Mouse (Mus musculus) forebrain, embryonic 12.5 days (tissue): ENCODE data around the gene Ptges2. TPM values are rescaled to one million over a fixed set of nuclear protein-coding genes. Genes with fewer than 3 reads are reported as not detected.

Source experiments
- ATAC-seq: fragments of 200-750 bp; cut with Nextera tagmentation; 2 replicates; pipeline ENCODE4 v1.8.0; 2017; ENCODE audit warnings: moderate TSS enrichment; ENCODE audit not compliant: low FRiP score
- H3K27ac ChIP-seq: fragments of 300-500 bp; sonication (generic); 2 replicates; pipeline ENCODE4 v1.5.1; 2016; ENCODE audit warnings: mild to moderate bottlenecking
- H3K27me3 ChIP-seq: fragments of 300-500 bp; sonication (generic); 2 replicates; pipeline ENCODE4 v1.6.1; 2016; ENCODE audit warnings: mild to moderate bottlenecking
- H3K36me3 ChIP-seq: fragments of 300-500 bp; sonication (generic); replicated peaks from 2 replicates; pipeline ENCODE4 v1.6.1; 2016; ENCODE audit warnings: mild to moderate bottlenecking
- H3K4me1 ChIP-seq: fragments of 300-500 bp; sonication (generic); 2 replicates; pipeline ENCODE4 v1.6.1; 2016
- H3K4me2 ChIP-seq: fragments of 300-500 bp; sonication (generic); 2 replicates; pipeline ENCODE4 v1.6.1; 2016; ENCODE audit warnings: mild to moderate bottlenecking, moderate library complexity
- H3K4me3 ChIP-seq: fragments of 300-500 bp; sonication (generic); replicated peaks from 2 replicates; pipeline ENCODE4 v1.5.1; 2016; ENCODE audit warnings: mild to moderate bottlenecking
- H3K9ac ChIP-seq: fragments of 300-500 bp; sonication (generic); 2 replicates; pipeline ENCODE4 v1.6.1; 2016; ENCODE audit warnings: mild to moderate bottlenecking
- H3K9me3 ChIP-seq: fragments of 300-500 bp; sonication (generic); 2 replicates; pipeline ENCODE4 v1.6.1; 2016
- WGBS: fragments of 180-500 bp; shearing (Covaris S2); methylation state at CpG from one replicate; pipeline ENCODE4 v1.1.7; 2016; 5-methylcytosine and 5-hydroxymethylcytosine counted together
- polyA plus RNA-seq: library from polyadenylated mRNA; unstranded; fragments of >200 nt; fragmentation: Nextera tagmentation; extraction: Ambion mirVana; gene quantifications from 2 replicates; pipeline ENCODE4 v1.2.1, GENCODE M21; 2016

Gene Ptges2
- polyA plus RNA-seq, 1 experiment from 2014 or later = 29.9 TPM

- H3K27ac ChIP-seq = no peak overlapping the region
- H3K4me2 ChIP-seq = no peak overlapping the region
- no peaks in the 10 kb centered on the region for H3K27me3 ChIP-seq
- peaks cover 31% of the 10 kb centered on the region for H3K4me1 ChIP-seq
- ATAC-seq = no peak
- no peak overlapping the region for H3K4me3 ChIP-seq
- WGBS = 82% methylated on average over 6 of the region's 6 CpGs
- H3K9ac ChIP-seq = no peak overlapping the region
- no peaks in the 10 kb centered on the region for H3K9me3 ChIP-seq
- H3K36me3 ChIP-seq = peaks cover 57% of the 10 kb centered on the region
Measured at GRCm38 (mm10) chr2:32420647-32421046, 25.0 kb downstream of the Ptges2 start.

DNA sequence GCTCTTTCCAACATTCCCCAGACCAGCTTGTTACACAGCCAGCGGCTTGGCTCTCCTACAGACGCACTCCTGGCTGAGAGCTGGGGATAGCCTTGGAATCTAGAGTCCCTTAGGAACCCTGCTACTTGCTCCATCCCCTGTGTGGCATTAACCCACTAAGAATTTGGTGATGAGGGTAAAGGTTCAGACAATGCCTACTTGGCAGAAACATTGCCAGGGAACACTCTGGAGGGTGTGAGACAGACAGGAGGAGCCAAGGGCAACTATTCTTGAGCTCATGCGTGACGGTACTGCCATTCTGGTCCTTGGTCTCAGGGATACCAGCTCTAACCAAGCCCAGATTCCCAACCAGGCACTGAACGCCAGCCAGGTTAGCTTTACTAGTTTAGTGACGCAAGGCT, 26.2 kb downstream of the Ptges2 start:
- H3K27me3 ChIP-seq = no peaks in the 10 kb centered on the region
- 95% methylated on average over 6 of the region's 6 CpGs for WGBS
- H3K4me1 ChIP-seq = peaks cover 31% of the 10 kb centered on the region
- no peak overlapping the region for H3K27ac ChIP-seq
- no peak for ATAC-seq
- no peaks in the 10 kb centered on the region for H3K9me3 ChIP-seq
- no peak overlapping the region for H3K9ac ChIP-seq
- H3K4me3 ChIP-seq = no peak overlapping the region
- H3K36me3 ChIP-seq = peaks cover 45% of the 10 kb centered on the region
- H3K4me2 ChIP-seq = no peak overlapping the region

DNA sequence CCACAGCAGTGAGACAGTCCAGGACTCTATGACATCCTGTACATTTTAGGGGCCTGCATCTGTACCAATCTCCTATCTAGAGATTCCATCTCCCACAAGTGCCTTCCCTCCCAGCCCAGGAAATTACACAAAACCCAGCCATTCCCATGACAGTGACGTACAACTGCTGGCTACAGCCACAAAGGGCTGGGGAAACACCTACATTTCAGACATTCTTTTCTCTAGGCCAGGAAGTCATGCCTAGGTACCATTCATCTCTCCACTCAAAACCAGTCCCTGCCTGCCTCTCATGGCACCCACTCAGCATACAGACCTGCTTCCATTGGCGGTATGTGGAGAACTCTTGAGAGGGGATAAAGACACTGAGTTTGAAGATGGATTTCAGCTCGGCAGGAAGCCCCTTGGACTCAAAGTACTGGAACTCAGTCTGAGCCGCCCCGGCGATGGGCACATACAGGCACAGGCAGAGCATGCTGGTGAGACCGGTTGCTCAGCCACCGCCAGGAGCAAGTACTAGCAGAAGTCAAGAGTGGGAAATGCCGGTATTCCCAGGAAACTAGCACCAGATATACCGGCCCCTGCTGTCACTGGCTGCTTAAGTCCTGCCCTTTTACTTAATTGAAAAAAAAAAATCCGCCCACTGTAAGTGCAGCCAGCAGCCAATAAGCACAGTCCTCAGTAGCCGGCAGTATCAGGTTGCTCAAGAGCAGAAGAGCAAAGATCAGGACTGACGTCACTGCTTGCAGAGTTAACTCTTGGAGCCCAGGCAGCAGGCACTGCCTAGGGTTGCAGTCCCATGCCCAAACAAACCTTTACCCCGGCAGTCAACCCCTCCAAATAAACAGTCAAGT, 28.0 kb downstream of the Ptges2 start:
- Histone ChIP-seq H3K36me3 (peaks cover 26% of the 10 kb centered on the region), H3K4me2 (peak overlapping the region; percentile 73), H3K9me3 (no peaks in the 10 kb centered on the region), H3K27ac (peak overlapping the region; percentile 84), H3K27me3 (no peaks in the 10 kb centered on the region), H3K9ac (peak overlapping the region; percentile 47; the same call in 1 of the 2 replicates), H3K4me1 (peaks cover 45% of the 10 kb centered on the region), H3K4me3 (peak overlapping the region; percentile 37)
- WGBS = under 1% methylated on average over 14 of the region's 14 CpGs
- ATAC-seq = peak; percentile 90

DNA sequence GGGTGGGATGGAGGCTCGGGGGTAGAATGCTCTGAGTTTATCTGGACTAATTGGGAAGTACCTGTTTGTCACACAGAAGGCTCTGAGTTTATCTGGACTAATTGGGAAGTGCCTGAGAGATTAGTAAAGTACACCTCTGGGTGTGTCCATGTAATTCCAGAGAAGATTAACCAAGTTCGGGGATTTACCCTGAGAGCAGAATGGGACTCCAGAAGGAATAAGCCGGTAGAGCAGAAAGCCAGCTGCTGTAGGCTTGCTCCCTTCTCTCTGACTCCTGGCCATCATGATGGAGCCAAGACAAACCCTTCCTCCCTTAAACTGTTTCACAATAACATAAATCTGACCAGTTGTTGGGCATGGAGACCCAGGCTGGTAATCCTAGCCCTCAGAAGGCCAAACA, 29.1 kb downstream of the Ptges2 start:
- no peak overlapping the region for H3K4me2 ChIP-seq
- H3K36me3 ChIP-seq = peaks cover 15% of the 10 kb centered on the region
- H3K9ac ChIP-seq = no peak overlapping the region
- WGBS = 15% methylated on average over 3 of the region's 3 CpGs
- ATAC-seq = no peak
- H3K4me1 ChIP-seq = peaks cover 56% of the 10 kb centered on the region
- H3K4me3 ChIP-seq = no peak overlapping the region
- no peaks in the 10 kb centered on the region for H3K27me3 ChIP-seq
- H3K27ac ChIP-seq = peak overlapping the region; percentile 84
- no peaks in the 10 kb centered on the region for H3K9me3 ChIP-seq

DNA sequence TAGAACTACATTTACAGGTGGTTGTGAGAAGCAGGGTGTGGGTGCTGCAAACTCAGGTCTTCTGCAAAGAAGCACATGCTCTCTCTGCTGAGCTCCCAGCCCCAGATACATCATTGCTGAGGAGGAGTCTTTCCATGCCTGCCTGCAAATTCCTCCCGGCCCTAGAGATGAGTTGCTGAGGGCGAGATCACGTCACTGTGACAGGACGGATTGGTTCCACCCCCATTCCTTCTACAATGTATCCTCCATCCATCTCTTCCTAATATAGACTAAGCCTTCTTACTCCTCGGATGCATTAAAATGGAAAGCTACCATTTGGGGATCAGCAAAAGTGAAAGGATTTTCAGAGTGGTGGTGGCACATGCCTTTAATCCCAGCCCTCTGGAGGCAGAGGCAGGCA, 29.9 kb downstream of the Ptges2 start:
- H3K27me3 ChIP-seq = no peaks in the 10 kb centered on the region
- H3K27ac ChIP-seq = peak overlapping the region; percentile 84; the same call in 1 of the 2 replicates
- no peak overlapping the region for H3K4me3 ChIP-seq
- no peak for ATAC-seq
- no peak overlapping the region for H3K4me2 ChIP-seq
- WGBS = 90% methylated on average over 5 of the region's 5 CpGs
- no peak overlapping the region for H3K9ac ChIP-seq
- no peaks in the 10 kb centered on the region for H3K9me3 ChIP-seq
- H3K36me3 ChIP-seq = peaks cover 7% of the 10 kb centered on the region
- peaks cover 63% of the 10 kb centered on the region for H3K4me1 ChIP-seq

DNA sequence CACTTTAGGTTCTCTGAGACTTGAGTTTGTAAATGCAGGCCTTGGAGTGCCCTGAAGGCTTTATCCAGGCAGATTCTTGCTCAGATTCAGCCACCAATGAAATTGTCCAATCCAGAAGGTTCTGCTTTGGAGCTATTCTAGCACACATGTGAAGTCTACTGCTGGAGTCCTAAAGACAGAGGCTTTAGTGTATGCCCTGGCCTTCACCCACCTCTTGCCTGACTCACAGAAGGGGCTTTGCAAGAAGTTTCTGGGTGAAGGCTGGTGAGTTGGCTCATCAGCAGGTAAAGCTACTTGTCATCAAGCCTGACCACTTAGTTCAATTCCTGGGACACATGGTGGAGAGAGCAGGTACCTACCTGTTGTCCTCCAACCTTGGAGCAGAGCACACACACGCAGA, 30.4 kb downstream of the Ptges2 start:
- Histone ChIP-seq H3K4me1 (peaks cover 67% of the 10 kb centered on the region), H3K9ac (no peak overlapping the region), H3K27me3 (no peaks in the 10 kb centered on the region), H3K4me3 (no peak overlapping the region), H3K4me2 (no peak overlapping the region), H3K9me3 (no peaks in the 10 kb centered on the region), H3K36me3 (peaks cover 2% of the 10 kb centered on the region; the same call in 1 of the 2 replicates), H3K27ac (no peak overlapping the region)
- no peak for ATAC-seq
- 100% methylated on average over 1 of the region's 1 CpGs for WGBS

DNA sequence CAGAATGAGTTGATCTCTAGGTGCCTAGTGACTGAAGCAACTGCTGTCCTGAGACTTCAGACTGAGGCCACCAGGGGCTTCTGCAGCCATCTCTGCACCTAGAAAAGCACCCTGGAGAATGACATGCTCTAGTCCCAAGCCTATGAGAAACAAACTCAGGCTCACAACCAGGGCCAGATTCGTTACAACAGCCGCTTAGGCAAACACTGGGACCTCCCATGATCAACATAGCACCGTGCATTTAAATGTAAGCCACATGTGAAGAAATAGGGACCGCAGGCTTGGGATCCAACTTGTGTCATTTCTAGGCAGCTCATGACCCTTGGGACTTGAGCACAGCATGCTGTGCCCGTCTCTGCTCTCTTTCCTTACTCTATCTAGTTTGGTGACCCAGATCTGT, 32.0 kb downstream of the Ptges2 start:
- Histone ChIP-seq H3K4me2 (peak overlapping the region; percentile 71), H3K27ac (peak overlapping the region; percentile 85)

GRCm38 (mm10) chr2:32428262-32428722, 32.6 kb downstream of the Ptges2 start:
- H3K4me1 ChIP-seq = peaks cover 64% of the 10 kb centered on the region
- ATAC-seq = peak; percentile 57
- 30% methylated on average over 8 of the region's 8 CpGs for WGBS
- H3K4me3 ChIP-seq = peak overlapping the region; percentile 20
- no peaks in the 10 kb centered on the region for H3K9me3 ChIP-seq
- H3K27me3 ChIP-seq = no peaks in the 10 kb centered on the region
- H3K9ac ChIP-seq = 0 out of 2 replicates have a peak overlapping the region, but pooled peaks have one; percentile 36
- peak overlapping the region; percentile 85 for H3K27ac ChIP-seq
- peak overlapping the region; percentile 71 for H3K4me2 ChIP-seq
- no peaks in the 10 kb centered on the region for H3K36me3 ChIP-seq

More for the DNA sequence above, 32.0 kb downstream of the Ptges2 start:
- H3K27me3 ChIP-seq = no peaks in the 10 kb centered on the region
- no peak overlapping the region for H3K4me3 ChIP-seq
- no peaks in the 10 kb centered on the region for H3K9me3 ChIP-seq
- 74% methylated on average over 5 of the region's 5 CpGs for WGBS
- ATAC-seq = no peak
- H3K9ac ChIP-seq = no peak overlapping the region
- peaks cover 70% of the 10 kb centered on the region for H3K4me1 ChIP-seq
- no peaks in the 10 kb centered on the region for H3K36me3 ChIP-seq

- Histone ChIP-seq H3K9me3 (no peaks in the 10 kb centered on the region), H3K27me3 (no peaks in the 10 kb centered on the region), H3K36me3 (no peaks in the 10 kb centered on the region), H3K4me1 (peaks cover 53% of the 10 kb centered on the region), H3K4me2 (peak overlapping the region; percentile 71), H3K9ac (no peak overlapping the region), H3K4me3 (no peak overlapping the region), H3K27ac (peak overlapping the region; percentile 85)
- WGBS = 69% methylated on average over 4 of the region's 4 CpGs
- no peak for ATAC-seq
Measured at GRCm38 (mm10) chr2:32429215-32429891, 33.7 kb downstream of the Ptges2 start.

GRCm38 (mm10) chr2:32430701-32431676, 35.3 kb downstream of the Ptges2 start:
- WGBS = 6% methylated on average over 18 of the region's 18 CpGs
- peak overlapping the region; percentile 71 for H3K4me2 ChIP-seq
- no peaks in the 10 kb centered on the region for H3K36me3 ChIP-seq
- H3K4me1 ChIP-seq = peaks cover 46% of the 10 kb centered on the region
- H3K9me3 ChIP-seq = no peaks in the 10 kb centered on the region
- H3K9ac ChIP-seq = peak overlapping the region; percentile 55
- no peaks in the 10 kb centered on the region for H3K27me3 ChIP-seq
- peak overlapping the region; percentile 89 for H3K27ac ChIP-seq
- peak; percentile 97 for ATAC-seq
- peak overlapping the region; percentile 46 for H3K4me3 ChIP-seq

DNA sequence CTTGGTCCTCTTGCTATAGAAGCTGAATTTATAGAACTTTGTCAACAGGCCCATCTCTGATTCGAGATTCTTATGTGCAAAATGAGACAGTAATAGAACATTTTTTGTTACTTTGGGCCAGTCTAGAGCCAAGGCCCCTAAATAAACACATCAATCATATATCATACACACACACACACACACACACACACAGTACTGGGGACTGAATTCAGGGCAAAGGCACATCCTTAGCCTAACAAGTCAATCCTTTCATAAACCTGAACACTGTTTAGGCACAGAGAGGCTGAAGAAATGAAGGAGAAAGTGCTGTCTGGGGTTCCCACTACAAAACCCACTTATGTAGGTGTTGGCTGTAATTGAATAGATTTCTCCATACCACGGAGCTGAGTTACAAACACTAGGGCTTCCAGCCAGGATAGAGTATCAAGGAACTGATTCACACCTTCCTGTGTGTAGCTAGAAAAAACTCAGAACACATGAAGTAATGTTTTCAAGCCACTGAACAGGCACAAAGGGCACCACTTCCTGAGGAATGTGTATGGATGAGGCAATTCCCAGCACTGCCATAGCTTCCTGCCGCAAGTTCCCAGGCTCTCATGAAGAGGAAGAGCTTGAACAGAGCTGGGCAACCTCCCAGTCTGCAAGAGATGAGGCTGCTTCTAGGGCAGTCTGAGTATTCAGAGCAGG, 41.1 kb downstream of the Ptges2 start:
- 43% methylated on average over 3 of the region's 3 CpGs for WGBS
- peak; percentile 39; the same call in 1 of the 2 replicates for ATAC-seq
- H3K36me3 ChIP-seq = no peaks in the 10 kb centered on the region
- H3K9ac ChIP-seq = no peak overlapping the region; the same call in 1 of the 2 replicates
- peaks cover 41% of the 10 kb centered on the region for H3K4me1 ChIP-seq
- H3K27ac ChIP-seq = peak overlapping the region; percentile 81
- H3K4me3 ChIP-seq = no peak overlapping the region
- no peaks in the 10 kb centered on the region for H3K27me3 ChIP-seq
- H3K4me2 ChIP-seq = no peak overlapping the region
- no peaks in the 10 kb centered on the region for H3K9me3 ChIP-seq
